Mouse (Mus musculus) midbrain, embryonic 10.5 days (tissue): ENCODE data around the gene Proser3. TPM values are rescaled to one million over a fixed set of nuclear protein-coding genes. Genes with fewer than 3 reads are reported as not detected.

ENCODE experiments used
- DNase-seq: peaks from one replicate; pipeline ENCODE4 v3.0.0-alpha.2; 2017; ENCODE audit warnings: low spot score
- H3K27ac ChIP-seq: fragments of 300-500 bp; sonication (generic); replicated peaks from 2 replicates; pipeline ENCODE4 v1.5.1; 2016; ENCODE audit warnings: mild to moderate bottlenecking
- H3K27me3 ChIP-seq: fragments of 300-500 bp; sonication (generic); 2 replicates; pipeline ENCODE4 v1.6.1; 2016; ENCODE audit warnings: low read depth, mild to moderate bottlenecking; ENCODE audit not compliant: poor library complexity, severe bottlenecking
- H3K36me3 ChIP-seq: fragments of 300-500 bp; sonication (generic); 2 replicates; pipeline ENCODE4 v1.6.1; 2016; ENCODE audit warnings: mild to moderate bottlenecking, moderate library complexity
- H3K4me1 ChIP-seq: fragments of 300-500 bp; sonication (generic); 2 replicates; pipeline ENCODE4 v1.6.1; 2016
- H3K4me3 ChIP-seq: fragments of 300-500 bp; sonication (generic); 2 replicates; pipeline ENCODE4 v1.5.1; 2016; ENCODE audit warnings: mild to moderate bottlenecking, moderate library complexity
- H3K9me3 ChIP-seq: fragments of 300-500 bp; sonication (generic); replicated peaks from 2 replicates; pipeline ENCODE4 v1.6.1; 2016; ENCODE audit warnings: mild to moderate bottlenecking
- WGBS: fragments of 180-500 bp; shearing (Covaris S2); methylation state at CpG from one replicate; pipeline ENCODE4 v1.1.7; 2016; 5-methylcytosine and 5-hydroxymethylcytosine counted together
- polyA plus RNA-seq: library from polyadenylated mRNA; unstranded; fragments of >200 nt; fragmentation: Nextera tagmentation; extraction: Ambion mirVana; gene quantifications from 2 replicates; pipeline ENCODE4 v1.2.1, GENCODE M21; 2016

Proser3 gene
- 13.4 and 17.1 TPM in 2 replicates for polyA plus RNA-seq

DNA sequence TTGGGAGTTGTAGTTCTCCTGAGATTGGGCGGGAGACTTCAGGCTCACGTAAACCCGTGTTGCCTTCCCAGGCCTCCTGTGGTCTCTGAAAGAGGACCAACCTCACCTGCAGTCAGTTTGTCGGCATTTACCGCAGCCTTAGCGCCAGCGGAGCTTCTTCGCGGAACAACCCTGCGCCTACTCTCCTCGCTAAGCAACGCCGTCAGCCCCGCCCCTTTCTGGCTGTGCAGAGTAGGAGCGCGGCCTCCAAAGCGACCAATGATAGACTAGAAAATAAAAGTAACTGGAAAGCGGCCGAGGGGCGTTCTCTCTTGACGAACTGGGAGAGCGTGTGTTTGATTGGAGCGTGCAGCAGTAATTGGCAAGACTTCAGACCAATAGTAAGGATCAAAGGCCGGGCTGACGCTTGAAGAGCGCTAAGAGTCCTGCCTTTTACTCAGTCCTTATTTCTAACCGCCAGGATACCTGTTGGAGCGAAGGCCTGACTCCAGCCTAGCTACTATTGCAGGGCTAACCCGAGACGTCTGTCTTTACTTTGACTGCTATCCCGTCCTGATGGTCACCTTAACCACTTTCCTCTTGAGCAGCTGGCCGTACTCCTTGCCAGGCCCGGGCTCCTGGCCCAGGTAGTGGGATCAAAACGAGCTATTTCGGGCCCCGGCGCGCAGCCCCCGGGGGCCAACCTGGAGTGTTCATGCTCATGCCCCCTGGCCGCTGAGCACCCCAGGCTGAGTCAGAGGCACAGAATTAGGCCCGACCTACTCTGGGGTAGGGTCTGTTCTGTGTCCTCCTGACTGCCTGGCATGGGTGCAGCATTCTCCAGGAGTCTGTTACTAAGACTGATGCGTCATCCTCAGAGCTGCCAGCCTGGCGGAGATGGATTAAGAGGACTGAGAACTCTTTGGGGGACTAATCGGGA lies at the start of gene Proser3, which contains the start of gene Hspb6:
Gene Proser3 (minus strand): TSS at position 198 of the 919 bp plus-strand sequence.
Gene Hspb6 (plus strand): TSS at position 77 of the 919 bp plus-strand sequence.
- peaks cover 55% of the 10 kb centered on the region for H3K36me3 ChIP-seq
- 1% methylated on average over 44 of the region's 44 CpGs for WGBS

DNA sequence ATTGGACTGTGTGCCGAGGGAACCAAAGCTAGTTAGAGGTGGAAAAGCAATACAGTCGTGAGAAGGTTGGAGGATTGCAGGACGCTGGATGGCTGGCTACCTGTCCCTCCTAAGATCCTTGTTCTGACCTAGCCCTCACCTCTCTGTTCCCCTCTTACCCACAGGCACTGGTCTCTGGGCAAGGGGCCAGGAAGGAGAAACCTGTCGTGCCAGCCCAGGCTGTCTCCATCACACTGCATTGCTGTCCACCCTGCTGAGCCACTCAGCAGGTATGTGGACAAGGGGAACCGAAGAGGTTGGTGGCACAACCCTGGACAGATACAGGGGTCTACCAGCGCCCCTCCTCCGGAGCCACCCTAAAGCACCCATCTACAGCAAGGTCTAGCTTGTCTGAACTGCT lies 48.6 kb upstream of the Proser3 start:
- Histone ChIP-seq H3K27ac (no peak overlapping the region), H3K9me3 (no peaks in the 10 kb centered on the region), H3K36me3 (no peaks in the 10 kb centered on the region), H3K27me3 (no peaks in the 10 kb centered on the region), H3K4me1 (peaks cover 9% of the 10 kb centered on the region), H3K4me3 (no peak overlapping the region)
- no peak for DNase-seq
- WGBS = 81% methylated on average over 7 of the region's 7 CpGs

More for the DNA sequence above, at the start of gene Proser3, which contains the start of gene Hspb6:
- Histone ChIP-seq H3K4me3 (peak within 1 kb of the TSS; percentile 76), H3K9me3 (no peaks in the 10 kb centered on the region), H3K4me1 (peaks cover 24% of the 10 kb centered on the region), H3K27me3 (0 out of 2 replicates have a peak, but pooled peaks cover 4% of the 10 kb centered on the region), H3K27ac (peak within 1 kb of the TSS; percentile 97)
- DNase-seq = peak; percentile 95

DNA sequence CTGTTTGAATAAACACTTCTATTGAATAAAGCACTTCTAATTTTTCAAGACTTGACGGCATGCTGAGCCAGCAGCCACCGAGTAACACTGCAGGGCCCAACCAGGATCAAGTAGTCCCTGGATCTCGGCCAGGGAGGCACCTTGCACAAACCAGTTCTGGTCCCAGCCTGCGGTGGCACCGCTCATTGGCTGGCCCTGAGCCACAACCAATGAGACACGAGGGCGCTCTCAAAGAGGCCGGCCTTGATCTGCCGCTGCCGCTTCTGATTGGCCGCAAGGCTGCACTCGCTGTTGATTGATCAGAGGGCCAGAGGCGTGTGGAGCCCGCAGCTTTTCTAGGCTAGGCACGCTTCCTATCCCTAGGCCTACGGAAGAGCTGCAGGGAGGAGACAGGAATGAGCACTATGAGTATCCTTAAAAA lies 47.8 kb upstream of the Proser3 start:
- Histone ChIP-seq H3K4me3 (peak overlapping the region; percentile 26; the same call in 1 of the 2 replicates), H3K27ac (no peak overlapping the region), H3K36me3 (no peaks in the 10 kb centered on the region)

DNA sequence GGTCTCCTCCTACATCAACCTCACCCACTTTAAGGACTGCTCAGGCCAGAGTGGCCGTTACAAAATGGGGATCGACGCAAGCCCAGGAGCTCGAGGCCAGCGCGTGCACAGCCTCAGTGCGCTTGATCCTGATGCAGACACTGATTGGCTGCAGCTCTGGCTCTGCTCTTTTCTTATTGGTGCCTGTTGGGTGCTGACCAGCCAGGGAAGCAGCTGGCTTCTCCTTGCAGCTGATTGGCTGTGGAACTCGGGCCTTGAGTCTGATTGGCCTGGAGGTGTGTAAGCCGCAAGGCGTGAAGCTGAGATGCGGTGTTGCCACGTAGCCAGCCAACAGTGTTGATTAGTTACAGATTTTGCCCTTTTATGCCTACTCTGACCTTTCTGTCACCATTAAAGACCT lies 46.7 kb upstream of the Proser3 start, which contains the start of gene Zbtb32:
Gene Zbtb32 (minus strand): TSS at position 124 of the 400 bp plus-strand sequence.
- H3K27me3 ChIP-seq = no peaks in the 10 kb centered on the region
- WGBS = 92% methylated on average over 12 of the region's 12 CpGs
- DNase-seq = no peak
- no peaks in the 10 kb centered on the region for H3K36me3 ChIP-seq
- H3K27ac ChIP-seq = no peak within 1 kb of the TSS
- peaks cover 9% of the 10 kb centered on the region for H3K4me1 ChIP-seq
- H3K4me3 ChIP-seq = peak within 1 kb of the TSS; percentile 26; the same call in 1 of the 2 replicates
- no peaks in the 10 kb centered on the region for H3K9me3 ChIP-seq

More for the DNA sequence above, 47.8 kb upstream of the Proser3 start:
- H3K4me1 ChIP-seq = peaks cover 9% of the 10 kb centered on the region
- no peaks in the 10 kb centered on the region for H3K27me3 ChIP-seq
- peak; percentile 85 for DNase-seq
- WGBS = 2% methylated on average over 16 of the region's 16 CpGs
- H3K9me3 ChIP-seq = no peaks in the 10 kb centered on the region

DNA sequence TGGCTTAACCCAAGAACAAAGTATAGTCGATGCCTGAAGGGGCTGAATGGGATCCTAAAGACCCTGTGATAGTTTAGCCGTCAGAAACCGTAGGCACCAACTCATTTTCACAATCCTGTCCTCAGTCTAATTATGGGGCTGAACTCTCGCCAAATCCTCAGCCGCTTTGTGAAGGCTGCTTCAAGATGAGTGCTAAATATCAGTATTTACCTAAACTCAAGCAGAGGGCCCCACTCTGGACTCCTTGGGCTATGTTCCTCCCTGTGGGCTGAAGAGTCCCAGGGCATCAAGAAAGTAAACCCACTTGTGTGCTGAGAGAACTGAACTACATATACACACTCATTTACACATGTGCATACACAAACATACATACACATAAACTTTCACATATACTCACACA lies 44.7 kb upstream of the Proser3 start:
- no peaks in the 10 kb centered on the region for H3K27me3 ChIP-seq
- no peak overlapping the region for H3K27ac ChIP-seq
- H3K9me3 ChIP-seq = no peaks in the 10 kb centered on the region
- H3K36me3 ChIP-seq = no peaks in the 10 kb centered on the region
- no peak overlapping the region for H3K4me3 ChIP-seq
- DNase-seq = no peak
- peaks cover 12% of the 10 kb centered on the region for H3K4me1 ChIP-seq
- 80% methylated on average over 5 of the region's 5 CpGs for WGBS

DNA sequence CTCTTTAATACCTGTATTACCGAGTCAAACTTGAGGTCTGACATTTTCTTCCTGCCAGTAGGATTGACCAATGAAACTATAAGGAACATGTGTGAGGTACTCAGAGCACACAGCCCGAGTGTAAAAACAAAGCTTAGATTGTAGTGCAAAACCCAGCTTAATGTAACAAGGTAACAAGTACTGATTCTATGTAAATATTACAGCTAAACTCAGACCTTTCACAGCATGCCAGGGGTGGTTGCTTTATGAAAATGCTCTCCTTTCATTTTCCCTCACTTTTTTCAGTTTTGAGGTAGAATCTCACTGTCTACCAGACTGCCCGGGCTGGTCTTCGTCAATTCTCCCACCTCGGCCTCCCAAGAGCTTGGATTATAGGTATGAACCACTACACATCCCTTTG lies 44.0 kb upstream of the Proser3 start:
- Histone ChIP-seq H3K36me3 (no peaks in the 10 kb centered on the region), H3K27ac (no peak overlapping the region), H3K9me3 (no peaks in the 10 kb centered on the region), H3K4me3 (no peak overlapping the region), H3K27me3 (no peaks in the 10 kb centered on the region), H3K4me1 (peaks cover 17% of the 10 kb centered on the region)
- 85% methylated on average over 5 of the region's 5 CpGs for WGBS
- no peak for DNase-seq

DNA sequence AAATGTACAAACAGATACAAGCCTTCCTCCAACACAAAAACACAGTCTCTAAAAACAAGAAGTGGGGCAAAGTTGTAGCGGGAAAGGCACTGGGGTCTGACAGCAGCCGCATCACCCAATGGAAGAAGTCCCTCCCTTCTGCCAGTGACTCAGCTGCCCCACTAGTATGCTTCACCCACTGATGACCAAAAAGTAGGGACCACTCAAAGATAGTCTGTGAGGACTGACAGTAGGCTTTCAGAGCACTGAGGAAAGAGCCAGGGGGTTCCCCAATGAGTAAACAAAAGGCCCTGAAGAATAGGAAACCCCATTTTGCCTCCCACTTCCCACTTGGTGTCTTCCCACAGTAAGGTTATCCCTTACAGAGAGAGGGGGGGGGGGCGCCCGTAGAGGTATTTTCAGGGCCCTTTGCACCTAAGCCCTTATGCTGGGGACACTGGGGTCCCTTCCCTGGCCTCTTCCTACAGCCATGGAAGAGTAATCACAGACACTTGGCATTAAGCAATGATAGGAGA lies 42.5 kb upstream of the Proser3 start:
- Histone ChIP-seq H3K36me3 (no peaks in the 10 kb centered on the region), H3K27ac (no peak overlapping the region), H3K4me1 (peaks cover 17% of the 10 kb centered on the region), H3K4me3 (no peak overlapping the region), H3K27me3 (no peaks in the 10 kb centered on the region), H3K9me3 (no peaks in the 10 kb centered on the region)
- 64% methylated on average over 4 of the region's 4 CpGs for WGBS
- no peak for DNase-seq

DNA sequence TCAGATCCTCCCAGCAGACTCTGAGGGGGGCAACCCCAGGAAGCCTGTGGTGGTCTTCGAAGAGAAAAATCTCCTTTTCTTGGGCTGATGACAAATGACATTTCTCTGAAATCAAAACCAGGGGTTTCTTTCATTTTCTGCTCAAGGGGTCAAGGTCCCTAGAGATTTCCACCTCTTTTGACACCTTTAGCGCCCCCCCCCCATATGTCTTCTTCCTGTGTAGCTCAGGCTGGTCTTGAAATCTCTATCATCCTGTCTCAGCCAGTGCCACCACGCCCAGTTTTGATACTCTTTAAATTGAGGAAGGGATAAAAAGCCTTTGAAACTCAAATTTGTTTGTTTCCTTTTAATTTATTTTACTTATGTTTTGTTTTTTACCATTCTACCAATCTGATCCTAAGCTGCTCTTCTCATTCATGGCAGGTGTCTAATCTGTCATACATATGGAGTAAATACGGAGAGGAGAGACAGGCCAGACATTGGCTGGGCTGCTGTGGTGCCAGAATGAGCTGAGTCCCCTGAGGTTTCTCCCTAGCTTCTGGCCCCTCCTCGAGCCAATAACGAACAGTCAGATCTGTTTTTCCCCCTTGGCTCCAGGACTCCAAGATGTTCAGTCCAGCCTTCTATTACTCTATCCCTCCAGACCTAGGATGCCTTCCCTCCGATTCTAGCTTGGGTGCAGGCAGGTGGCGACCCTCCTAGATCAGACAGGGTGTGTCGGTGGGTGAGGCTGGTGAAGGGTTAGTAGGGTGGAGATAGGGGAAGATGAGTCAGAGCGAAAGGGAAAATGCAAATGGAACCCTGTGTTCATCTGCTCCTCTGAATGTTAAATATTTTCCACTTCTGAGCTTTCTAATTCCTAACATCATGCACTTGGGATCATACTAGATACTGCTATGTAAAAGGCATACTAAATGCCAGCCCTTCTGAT lies 41.7 kb upstream of the Proser3 start:
- DNase-seq = no peak
- H3K9me3 ChIP-seq = no peaks in the 10 kb centered on the region
- H3K4me3 ChIP-seq = no peak overlapping the region
- H3K4me1 ChIP-seq = peaks cover 16% of the 10 kb centered on the region
- no peaks in the 10 kb centered on the region for H3K27me3 ChIP-seq
- no peaks in the 10 kb centered on the region for H3K36me3 ChIP-seq
- no peak overlapping the region for H3K27ac ChIP-seq
- WGBS = 83% methylated on average over 10 of the region's 10 CpGs

DNA sequence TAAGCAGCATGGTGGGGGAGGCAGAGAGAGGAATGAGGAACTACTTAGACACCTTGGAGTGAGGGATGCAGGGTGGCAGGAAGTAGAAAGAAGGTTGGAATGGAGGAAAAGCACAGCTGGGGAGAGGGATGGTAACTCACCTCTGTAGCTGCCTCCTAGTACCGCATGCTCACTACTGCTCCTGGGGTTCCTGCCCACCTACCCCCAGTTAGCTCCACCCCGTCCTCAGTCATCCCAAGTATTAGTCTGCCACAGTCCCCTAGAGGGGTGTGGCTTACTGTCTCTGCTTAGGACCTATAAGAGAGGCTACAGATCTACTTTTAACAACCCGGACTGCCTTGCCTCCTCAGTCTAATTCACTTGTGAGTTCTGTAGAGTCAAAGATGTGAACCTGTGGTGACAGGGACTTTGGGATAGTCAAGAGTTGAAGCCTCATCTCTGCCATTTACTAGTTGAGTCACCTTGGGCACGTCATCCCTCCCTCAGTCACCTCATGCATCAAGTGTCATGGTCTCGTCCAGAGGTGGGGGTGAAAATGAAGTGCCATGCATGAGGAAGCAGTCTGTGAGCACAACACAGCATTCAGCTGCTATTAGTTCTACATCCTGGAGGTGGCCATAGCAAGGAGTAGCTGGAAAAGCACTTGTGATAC lies 40.8 kb upstream of the Proser3 start:
- 63% methylated on average over 5 of the region's 5 CpGs for WGBS

DNA sequence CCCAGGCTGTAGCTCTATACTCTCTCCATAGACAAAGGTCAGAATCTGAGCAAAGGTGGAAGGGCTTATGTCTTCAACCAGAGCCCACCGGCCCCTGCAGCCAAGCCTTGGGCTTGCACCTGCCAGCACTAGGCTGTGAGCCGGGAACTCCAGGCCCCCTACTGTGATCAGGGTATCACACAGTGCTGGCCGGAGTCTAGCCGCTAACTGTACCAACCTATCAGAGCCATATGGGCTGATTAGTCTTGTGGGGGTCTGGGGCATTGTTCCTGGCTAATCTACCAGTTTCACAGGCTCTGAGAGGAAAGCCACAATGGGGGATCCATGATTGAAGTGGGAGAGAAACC lies 39.5 kb upstream of the Proser3 start:
- 43% methylated on average over 4 of the region's 4 CpGs for WGBS
- no peaks in the 10 kb centered on the region for H3K9me3 ChIP-seq
- H3K27ac ChIP-seq = no peak overlapping the region

More for the DNA sequence above, 40.8 kb upstream of the Proser3 start:
- no peaks in the 10 kb centered on the region for H3K27me3 ChIP-seq
- no peak for DNase-seq
- H3K9me3 ChIP-seq = no peaks in the 10 kb centered on the region
- no peak overlapping the region; the same call in 1 of the 2 replicates for H3K27ac ChIP-seq
- H3K4me1 ChIP-seq = peaks cover 16% of the 10 kb centered on the region
- no peak overlapping the region for H3K4me3 ChIP-seq
- no peaks in the 10 kb centered on the region for H3K36me3 ChIP-seq

DNA sequence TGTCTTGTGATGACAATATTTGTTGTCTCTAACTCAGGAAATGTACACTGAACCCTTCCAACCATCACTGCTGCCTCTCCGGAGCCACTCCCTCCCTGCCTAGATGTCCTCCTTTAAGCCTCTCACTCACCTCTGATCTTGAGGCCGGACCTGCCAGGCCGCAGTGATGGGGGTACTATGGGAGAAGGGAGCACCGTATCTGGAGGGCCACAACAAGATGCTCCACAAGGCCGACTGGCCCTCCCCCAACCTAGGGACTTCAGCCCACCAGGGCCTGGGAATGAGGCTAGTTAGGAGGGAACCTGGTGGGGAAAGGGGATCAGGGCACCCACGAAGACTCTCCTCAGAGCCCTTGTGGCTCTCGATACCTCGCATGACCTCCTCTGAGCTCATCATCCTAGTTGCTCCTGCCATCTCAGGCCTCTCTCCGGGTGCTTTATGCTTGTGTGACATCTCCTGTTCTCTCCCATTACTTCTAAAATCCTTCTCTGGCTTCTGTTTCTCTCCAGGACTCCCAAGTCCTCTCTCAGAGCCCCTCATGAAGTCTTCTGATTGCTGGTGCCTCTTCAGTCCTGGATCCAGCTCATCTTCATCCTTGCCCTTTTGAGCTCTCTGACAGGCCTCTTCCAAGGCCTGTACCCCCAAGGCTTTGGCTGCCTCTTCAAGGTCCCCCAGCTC lies 39.0 kb upstream of the Proser3 start:
- H3K36me3 ChIP-seq = peaks cover 8% of the 10 kb centered on the region
- 83% methylated on average over 9 of the region's 9 CpGs for WGBS
- DNase-seq = no peak
- H3K4me1 ChIP-seq = peaks cover 32% of the 10 kb centered on the region
- H3K27me3 ChIP-seq = no peaks in the 10 kb centered on the region
- peak overlapping the region; percentile 16; the same call in 1 of the 2 replicates for H3K4me3 ChIP-seq
- no peaks in the 10 kb centered on the region for H3K9me3 ChIP-seq
- H3K27ac ChIP-seq = no peak overlapping the region

More for the DNA sequence above, 39.5 kb upstream of the Proser3 start:
- Histone ChIP-seq H3K4me1 (peaks cover 28% of the 10 kb centered on the region), H3K36me3 (peaks cover 3% of the 10 kb centered on the region), H3K4me3 (peak overlapping the region; percentile 16; the same call in 1 of the 2 replicates), H3K27me3 (no peaks in the 10 kb centered on the region)
- DNase-seq = no peak
